Comparison of ENCODE assay signal across 9 mouse cellular contexts in genomic region chr6:39319061-39319761, GRCm38 (mm10). TPM values are rescaled to one million over a fixed set of nuclear protein-coding genes. Genes with fewer than 3 reads are reported as not detected.
A peak's percentile ranks its signal among the peaks of the same experiment; 100 is the strongest.
DNase-seq lines count a peak whose midpoint lies in the region; ATAC-seq lines count a peak whose summit lies in the region.
"Had no signal": no experiment of that assay in that cellular context is flagged by ENCODE, and none has a peak within 500 bp of the region (broad histone marks: within the 10 kb centered on the region; RNA-seq: fewer than 3 reads in every experiment).

No protein-coding gene starts in this region.

- peaks cover 2% of the 10 kb centered on the region; the same call in 1 of the 2 replicates for H3K4me1 ChIP-seq in kidney, embryonic 16.5 days (ENCODE audit: insufficient read depth, low read length)
- no peaks in the 10 kb centered on the region for H3K4me1 ChIP-seq in lung, embryonic 15.5 days

- H3K4me3 ChIP-seq in kidney, embryonic 16.5 days (ENCODE audit: low read length) = no peak overlapping the region
- H3K4me3 ChIP-seq in lung, embryonic 15.5 days = no peak overlapping the region
- H3K4me3 ChIP-seq: megakaryocyte, embryonic 14.5 days had no signal

- no peaks in the 10 kb centered on the region for H3K27me3 ChIP-seq in kidney, embryonic 16.5 days (ENCODE audit: insufficient read depth, low read length)
- H3K27me3 ChIP-seq in lung, embryonic 15.5 days = no peaks in the 10 kb centered on the region

- no peak overlapping the region for H3K4me2 ChIP-seq in kidney, embryonic 16.5 days (replicated peaks; ENCODE audit: low read depth, low read length)
- no peak overlapping the region for H3K4me2 ChIP-seq in lung, embryonic 15.5 days

- 62% methylated on average over 18 of the region's 19 CpGs for WGBS in kidney, embryonic 16.5 days
- 53% methylated on average over 18 of the region's 19 CpGs for WGBS in lung, embryonic 15.5 days

- no peak overlapping the region for H3K9ac ChIP-seq in kidney, embryonic 16.5 days (replicated peaks; ENCODE audit: low read length)
- H3K9ac ChIP-seq in lung, embryonic 15.5 days = no peak overlapping the region

- H3K36me3 ChIP-seq in kidney, embryonic 16.5 days (ENCODE audit: insufficient read depth, low read length) = no peaks in the 10 kb centered on the region
- no peaks in the 10 kb centered on the region for H3K36me3 ChIP-seq in lung, embryonic 15.5 days

- peak; percentile 19 to 26 for DNase-seq in spleen, adult 18-20 months
- DNase-seq in spleen, postnatal 14 days (ENCODE audit: low spot score in 2 of 2) = no peak
- peak; percentile 89 for DNase-seq in cerebellum, adult 9-11 months
- DNase-seq in skeletal muscle tissue, adult 2 months (ENCODE audit: low read depth, low spot score) = peak; percentile 63
- no peak for DNase-seq in c-Kit-positive CD71-positive TER-119-positive erythroid progenitor cells, embryonic 14.5 days (ENCODE audit: low spot score)

- ATAC-seq in granulocyte monocyte progenitor cell, adult 5-6 weeks (replicated peaks; ENCODE audit: poor library complexity, severe bottlenecking) = peak; percentile 35; the same call in 1 of the 2 replicates
- ATAC-seq in kidney, embryonic 16.5 days (ENCODE audit: low FRiP score, low TSS enrichment) = peak; percentile 46; the same call in 1 of the 2 replicates
- no peak for ATAC-seq in lung, embryonic 15.5 days (ENCODE audit: borderline replicate concordance, extremely low read depth, low FRiP score, low TSS enrichment)

- H3K9me3 ChIP-seq in kidney, embryonic 16.5 days (ENCODE audit: low read length) = no peaks in the 10 kb centered on the region; the same call in 1 of the 2 replicates
- H3K9me3 ChIP-seq in lung, embryonic 15.5 days = no peaks in the 10 kb centered on the region
- H3K9me3 ChIP-seq: megakaryocyte, embryonic 14.5 days had no signal

- H3K27ac ChIP-seq in kidney, embryonic 16.5 days (ENCODE audit: low read length) = 0 out of 2 replicates have a peak overlapping the region, but pooled peaks have one; percentile 12
- peak overlapping the region; percentile 11; the same call in 1 of the 2 replicates for H3K27ac ChIP-seq in lung, embryonic 15.5 days

RNA-seq across cellular contexts. Expression of gene Slc37a3, which starts 58.3 kb away (rescaled TPM):
- total RNA-seq in granulocyte monocyte progenitor cell, adult 5-6 weeks (2014; fragmentation: Nextera tagmentation) = 0.88 TPM in 1 of 2 replicates, not detected in the other
- total RNA-seq in granulocyte monocyte progenitor cell, adult 5-6 weeks (2017) = 0.26 and 0.41 TPM in 2 replicates
- polyA plus RNA-seq in kidney, embryonic 16.5 days (2015; fragmentation: Nextera tagmentation; extraction: Ambion mirVana) = 57.7 and 57.8 TPM in 2 replicates
- polyA plus RNA-seq in lung, embryonic 15.5 days (2015; fragmentation: Nextera tagmentation; extraction: Ambion mirVana) = 39.3 and 41.5 TPM in 2 replicates

Comparison
In these comparisons a context has a peak if more than half of its experiments do, and no peak if none do; other contexts are left out.
1. DNase-seq: peak in spleen, adult 18-20 months (2 of 2), cerebellum, adult 9-11 months (single experiment) and skeletal muscle tissue, adult 2 months (single experiment); none in spleen, postnatal 14 days (0 of 2) and c-Kit-positive CD71-positive TER-119-positive erythroid progenitor cells, embryonic 14.5 days (single experiment).